Mouse (Mus musculus) heart, embryonic 11.5 days (tissue): Measurements from ENCODE around the gene Myg1. TPM values are rescaled to one million over a fixed set of nuclear protein-coding genes. Genes with fewer than 3 reads are reported as not detected.

ENCODE experiments used
- ATAC-seq: fragments of 200-750 bp; cut with Nextera tagmentation; replicated peaks from 2 replicates; pipeline ENCODE4 v1.8.0; 2017; ENCODE audit warnings: moderate library complexity; ENCODE audit not compliant: insufficient number of reproducible peaks, low FRiP score, low TSS enrichment
- H3K27ac ChIP-seq: fragments of 300-500 bp; sonication (generic); 2 replicates; pipeline ENCODE4 v1.5.1; 2014; ENCODE audit warnings: mild to moderate bottlenecking, low read depth, low read length
- H3K27me3 ChIP-seq: fragments of 300-500 bp; sonication (generic); 2 replicates; pipeline ENCODE4 v1.6.1; 2014; ENCODE audit warnings: mild to moderate bottlenecking, low read length, mixed read lengths; ENCODE audit not compliant: control insufficient read depth, insufficient read depth
- H3K36me3 ChIP-seq: fragments of 300-500 bp; sonication (generic); 2 replicates; pipeline ENCODE4 v1.6.1; 2014; ENCODE audit warnings: mild to moderate bottlenecking, low read length, moderate library complexity, mixed read lengths; ENCODE audit not compliant: control insufficient read depth, insufficient read depth
- H3K4me1 ChIP-seq: fragments of 300-500 bp; sonication (generic); 2 replicates; pipeline ENCODE4 v1.6.1; 2014; ENCODE audit warnings: low read length; ENCODE audit not compliant: control insufficient read depth, insufficient read depth
- H3K4me2 ChIP-seq: fragments of 300-500 bp; sonication (generic); 2 replicates; pipeline ENCODE4 v1.6.1; 2014; ENCODE audit warnings: mild to moderate bottlenecking, moderate library complexity
- H3K4me3 ChIP-seq: fragments of 300-500 bp; sonication (generic); 2 replicates; pipeline ENCODE4 v1.5.1; 2014; ENCODE audit warnings: low read depth, low read length
- H3K9ac ChIP-seq: fragments of 300-500 bp; sonication (generic); 2 replicates; pipeline ENCODE4 v1.6.1; 2014; ENCODE audit warnings: mild to moderate bottlenecking, low read depth, low read length, moderate library complexity
- H3K9me3 ChIP-seq: fragments of 300-500 bp; sonication (generic); replicated peaks from 2 replicates; pipeline ENCODE4 v1.6.1; 2016; ENCODE audit warnings: low read length; ENCODE audit not compliant: control insufficient read depth
- WGBS: fragments of 180-500 bp; shearing (Covaris S2); extraction: QIAGEN DNeasy Blood & Tissue Kit; methylation state at CpG from one replicate; pipeline ENCODE4 v1.1.7; 2014; ENCODE audit not compliant: insufficient replicate concordance; 5-methylcytosine and 5-hydroxymethylcytosine counted together
- polyA plus RNA-seq: library from polyadenylated mRNA; unstranded; fragments of >200 nt; fragmentation: Nextera tagmentation; extraction: Ambion mirVana; gene quantifications from 2 replicates; pipeline ENCODE4 v1.2.1, GENCODE M21; 2014

Gene Myg1
- polyA plus RNA-seq, 1 experiment from 2014 or later, result 72.7 TPM

- no peak for ATAC-seq
- no peak overlapping the region for H3K27ac ChIP-seq
- no peak overlapping the region for H3K4me2 ChIP-seq
- no peak overlapping the region for H3K4me3 ChIP-seq
- 57% methylated on average over 10 of the region's 10 CpGs for WGBS
- no peaks in the 10 kb centered on the region for H3K9me3 ChIP-seq
- no peaks in the 10 kb centered on the region for H3K4me1 ChIP-seq
- no peaks in the 10 kb centered on the region for H3K27me3 ChIP-seq
- peaks cover 45% of the 10 kb centered on the region for H3K36me3 ChIP-seq
- no peak overlapping the region for H3K9ac ChIP-seq
Observed at GRCm38 (mm10) chr15:102310074-102310845, 21.2 kb upstream of the Myg1 start.

GRCm38 (mm10) chr15:102311489-102311888, 20.0 kb upstream of the Myg1 start:
- H3K36me3 ChIP-seq, result peaks cover 47% of the 10 kb centered on the region
- no peaks in the 10 kb centered on the region for H3K27me3 ChIP-seq
- H3K9me3 ChIP-seq, result no peaks in the 10 kb centered on the region
- H3K4me3 ChIP-seq, result no peak overlapping the region
- H3K9ac ChIP-seq, result no peak overlapping the region
- ATAC-seq, result no peak
- H3K4me2 ChIP-seq, result no peak overlapping the region
- no peaks in the 10 kb centered on the region for H3K4me1 ChIP-seq
- H3K27ac ChIP-seq, result no peak overlapping the region

- WGBS, result 89% methylated on average over 8 of the region's 8 CpGs
- Histone ChIP-seq H3K9me3 (no peaks in the 10 kb centered on the region), H3K27ac (no peak overlapping the region), H3K36me3 (peaks cover 45% of the 10 kb centered on the region), H3K27me3 (no peaks in the 10 kb centered on the region), H3K9ac (no peak overlapping the region; the same call in 1 of the 2 replicates), H3K4me2 (no peak overlapping the region), H3K4me1 (no peaks in the 10 kb centered on the region), H3K4me3 (no peak overlapping the region)
- ATAC-seq, result no peak
Observed at GRCm38 (mm10) chr15:102315292-102315691, 16.2 kb upstream of the Myg1 start.

- Histone ChIP-seq H3K4me1 (no peaks in the 10 kb centered on the region), H3K4me2 (no peak overlapping the region), H3K9ac (no peak overlapping the region), H3K9me3 (no peaks in the 10 kb centered on the region), H3K36me3 (peaks cover 53% of the 10 kb centered on the region), H3K27me3 (no peaks in the 10 kb centered on the region), H3K4me3 (no peak overlapping the region), H3K27ac (no peak overlapping the region)
- ATAC-seq, result no peak
- WGBS, result 89% methylated on average over 6 of the region's 6 CpGs
Observed at GRCm38 (mm10) chr15:102316263-102316662, 15.2 kb upstream of the Myg1 start.

- 70% methylated on average over 12 of the region's 12 CpGs for WGBS
- Histone ChIP-seq H3K4me2 (peak overlapping the region; percentile 66), H3K4me1 (peaks cover 6% of the 10 kb centered on the region), H3K27me3 (no peaks in the 10 kb centered on the region), H3K4me3 (0 out of 2 replicates have a peak overlapping the region, but pooled peaks have one; percentile 14), H3K9me3 (no peaks in the 10 kb centered on the region), H3K9ac (no peak overlapping the region), H3K27ac (no peak overlapping the region), H3K36me3 (peaks cover 15% of the 10 kb centered on the region; the same call in 1 of the 2 replicates)
- ATAC-seq, result no peak
Observed at GRCm38 (mm10) chr15:102324654-102325473, 6.6 kb upstream of the Myg1 start.

- Histone ChIP-seq H3K36me3 (peaks cover 9% of the 10 kb centered on the region; the same call in 1 of the 2 replicates), H3K9me3 (no peaks in the 10 kb centered on the region), H3K27me3 (no peaks in the 10 kb centered on the region), H3K4me2 (peak within 1 kb of the TSS; percentile 66), H3K27ac (peak within 1 kb of the TSS; percentile 46; the same call in 1 of the 2 replicates), H3K4me3 (peak within 1 kb of the TSS; percentile 58), H3K9ac (peak within 1 kb of the TSS; percentile 70), H3K4me1 (peaks cover 7% of the 10 kb centered on the region)
- WGBS, result under 1% methylated on average over 40 of the region's 40 CpGs
- ATAC-seq, result peak; percentile 75; the same call in 1 of the 2 replicates
Observed at GRCm38 (mm10) chr15:102326022-102326576, 5.4 kb upstream of the Myg1 start, which contains the start of gene Pfdn5. Gene Pfdn5 (plus strand): TSS chr15:102326116.

GRCm38 (mm10) chr15:102326892-102327291, 4.6 kb upstream of the Myg1 start:
- Histone ChIP-seq H3K4me1 (peaks cover 10% of the 10 kb centered on the region), H3K4me2 (peak overlapping the region; percentile 66), H3K27me3 (no peaks in the 10 kb centered on the region), H3K36me3 (peaks cover 9% of the 10 kb centered on the region; the same call in 1 of the 2 replicates), H3K9me3 (no peaks in the 10 kb centered on the region), H3K27ac (no peak overlapping the region), H3K4me3 (peak overlapping the region; percentile 58), H3K9ac (peak overlapping the region; percentile 70)
- no peak for ATAC-seq
- 56% methylated on average over 8 of the region's 8 CpGs for WGBS

GRCm38 (mm10) chr15:102335254-102335653, 3.7 kb downstream of the Myg1 start:
- Histone ChIP-seq H3K4me3 (no peak overlapping the region), H3K36me3 (peaks cover 39% of the 10 kb centered on the region), H3K27ac (no peak overlapping the region), H3K27me3 (no peaks in the 10 kb centered on the region), H3K4me2 (no peak overlapping the region), H3K9me3 (no peaks in the 10 kb centered on the region), H3K9ac (no peak overlapping the region), H3K4me1 (peaks cover 15% of the 10 kb centered on the region)
- WGBS, result 80% methylated on average over 8 of the region's 8 CpGs
- ATAC-seq, result no peak
